Mouse (Mus musculus) testis, adult 2 months (tissue): ENCODE measurements at regions not wholly inside any gene's neighbourhood (a gene's known extent, or its start where the extent isn't known, plus 50 kb on each side); places are given as distances from the start of the nearest gene placed in this dataset.

Experiments
- H3K27ac ChIP-seq: fragments of 200-500 bp; 2 replicates; pipeline ENCODE4 v1.5.1; 2012; ENCODE audit warnings: low read depth, low read length; ENCODE audit not compliant: control insufficient read depth, insufficient read depth
- H3K27me3 ChIP-seq: fragments of 200-500 bp; 2 replicates; pipeline ENCODE4 v1.6.1; 2012; ENCODE audit warnings: mild to moderate bottlenecking, low read length, moderate library complexity; ENCODE audit not compliant: control insufficient read depth, insufficient read depth
- H3K36me3 ChIP-seq: fragments of 200-500 bp; 2 replicates; pipeline ENCODE4 v1.6.1; 2012; ENCODE audit warnings: mild to moderate bottlenecking, low read length; ENCODE audit not compliant: control insufficient read depth, insufficient read depth
- H3K4me1 ChIP-seq: fragments of 200-500 bp; 2 replicates; pipeline ENCODE4 v1.6.1; 2012; ENCODE audit warnings: low read length; ENCODE audit not compliant: control insufficient read depth, insufficient read depth
- H3K4me3 ChIP-seq: fragments of 200-500 bp; 2 replicates; pipeline ENCODE4 v1.5.1; 2012; ENCODE audit warnings: low read depth, mild to moderate bottlenecking, low read length, moderate library complexity, mixed read lengths; ENCODE audit not compliant: control insufficient read depth
- CTCF ChIP-seq: fragments of 200-500 bp; IDR thresholded peaks from 2 replicates; pipeline ENCODE4 v1.5.1; 2012; ENCODE audit warnings: low read depth, mild to moderate bottlenecking, inconsistent platforms, low read length, moderate library complexity; ENCODE audit not compliant: control insufficient read depth, insufficient read depth, insufficient replicate concordance
- POLR2A ChIP-seq: fragments of 200-500 bp; IDR thresholded peaks from 2 replicates; pipeline ENCODE4 v1.6.1; 2012; ENCODE audit warnings: low read depth, mild to moderate bottlenecking, inconsistent platforms, low read length, moderate library complexity; ENCODE audit not compliant: control insufficient read depth

GRCm38 (mm10) chr5:33535145-33536010 lies 94.1 kb downstream of the Fam53a start:
- Histone ChIP-seq H3K36me3 (no peaks in the 10 kb centered on the region), H3K27ac (no peak overlapping the region), H3K4me3 (no peak overlapping the region), H3K4me1 (peaks cover 5% of the 10 kb centered on the region; the same call in 1 of the 2 replicates), H3K27me3 (no peaks in the 10 kb centered on the region)
- TF ChIP-seq POLR2A (no peak), CTCF (no peak)

GRCm38 (mm10) chr5:33534345-33534744 lies 95.1 kb downstream of the Fam53a start:
- H3K27ac ChIP-seq: no peak overlapping the region
- no peaks in the 10 kb centered on the region for H3K36me3 ChIP-seq
- TF ChIP-seq POLR2A: no peak
- no peak for TF ChIP-seq CTCF
- H3K4me3 ChIP-seq: no peak overlapping the region
- peaks cover 6% of the 10 kb centered on the region; the same call in 1 of the 2 replicates for H3K4me1 ChIP-seq
- no peaks in the 10 kb centered on the region for H3K27me3 ChIP-seq

DNA sequence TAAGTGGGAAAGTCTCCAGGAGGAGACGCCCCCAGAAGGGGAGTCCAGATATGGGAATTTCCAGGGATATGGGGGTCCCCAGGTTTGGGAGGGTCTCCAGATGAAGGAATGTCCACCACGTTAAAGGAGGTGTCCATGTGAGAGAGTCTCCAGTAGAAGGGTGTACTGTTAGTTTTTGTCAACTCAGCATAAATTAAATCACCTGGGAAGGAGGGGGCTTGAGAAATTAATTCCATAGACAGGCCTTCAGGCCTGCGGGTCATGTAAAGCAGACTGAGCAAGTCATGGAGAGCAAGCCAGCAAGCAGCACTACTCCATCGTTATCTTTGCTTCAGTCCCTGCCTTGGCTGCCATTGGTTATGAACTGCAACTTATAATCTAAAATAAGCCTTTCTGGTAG lies 96.2 kb downstream of the Fam53a start:
- no peaks in the 10 kb centered on the region for H3K27me3 ChIP-seq

DNA sequence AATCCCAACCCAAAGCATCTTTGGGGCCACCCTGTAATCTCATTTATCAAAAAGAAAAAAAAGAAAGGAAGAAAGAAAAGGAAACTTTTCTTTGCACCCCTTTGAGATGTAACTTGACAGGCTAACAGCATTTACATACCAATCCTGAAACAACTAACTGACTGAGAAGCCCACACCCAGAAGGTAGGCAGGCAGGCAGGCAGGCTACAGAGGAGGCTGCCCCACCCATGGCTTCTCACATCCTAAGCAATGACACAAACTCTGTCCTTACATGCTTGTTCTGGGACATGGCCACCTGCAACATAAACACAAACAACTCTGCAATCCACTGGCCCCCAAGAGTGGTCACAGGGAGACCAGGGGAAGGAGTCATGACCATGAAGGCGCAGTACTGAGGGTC lies 97.5 kb upstream of the Nkx1-1 start:
- Histone ChIP-seq H3K27me3 (no peaks in the 10 kb centered on the region), H3K4me3 (no peak overlapping the region), H3K36me3 (no peaks in the 10 kb centered on the region), H3K4me1 (peaks cover 18% of the 10 kb centered on the region), H3K27ac (no peak overlapping the region)
- TF ChIP-seq CTCF: no peak
- TF ChIP-seq POLR2A: no peak

More for the DNA sequence above, 96.2 kb downstream of the Fam53a start:
- Histone ChIP-seq H3K27ac (no peak overlapping the region), H3K4me3 (no peak overlapping the region), H3K4me1 (peaks cover 7% of the 10 kb centered on the region; the same call in 1 of the 2 replicates), H3K36me3 (no peaks in the 10 kb centered on the region)
- TF ChIP-seq POLR2A (no peak), CTCF (no peak)

- H3K36me3 ChIP-seq: no peaks in the 10 kb centered on the region
- H3K27me3 ChIP-seq: no peaks in the 10 kb centered on the region
- TF ChIP-seq CTCF: no peak
- H3K4me1 ChIP-seq: peaks cover 18% of the 10 kb centered on the region
- no peak overlapping the region for H3K27ac ChIP-seq
- no peak overlapping the region for H3K4me3 ChIP-seq
Observed at GRCm38 (mm10) chr5:33529771-33530170, 96.0 kb upstream of the Nkx1-1 start.

DNA sequence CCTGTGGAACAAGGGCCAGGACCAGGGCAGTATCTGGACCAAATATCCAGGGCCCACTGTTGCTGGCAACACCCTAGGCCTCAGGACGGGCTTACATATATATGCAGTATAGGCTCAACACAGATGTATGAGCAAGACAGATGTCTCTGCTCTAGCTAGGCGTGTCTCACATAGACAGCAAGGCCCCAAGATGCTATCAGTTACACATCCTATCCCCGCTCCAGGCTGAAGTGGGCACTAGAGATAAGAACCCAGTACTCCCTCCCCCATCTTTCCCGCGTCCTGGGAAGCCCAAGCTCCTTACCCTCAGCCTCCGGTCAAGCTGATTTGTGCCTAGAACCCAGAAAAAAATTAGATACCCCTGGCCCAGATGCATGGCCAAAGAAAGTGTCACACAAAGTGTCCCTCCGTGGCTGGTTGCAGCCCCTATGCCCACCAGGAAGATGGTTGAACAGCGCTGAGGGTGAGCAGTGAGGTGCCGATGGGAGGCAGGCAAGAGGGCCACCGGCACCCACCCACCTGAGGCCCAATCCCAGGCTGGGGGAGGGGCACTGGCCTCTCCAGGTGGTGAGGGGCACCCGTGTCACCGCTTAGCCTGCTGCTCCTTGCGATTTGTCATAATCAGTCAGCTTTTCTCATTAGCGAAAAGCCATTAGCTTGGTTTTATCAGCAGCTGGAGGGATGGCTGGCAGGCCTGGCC lies 95.3 kb upstream of the Nkx1-1 start:
- no peak overlapping the region for H3K27ac ChIP-seq
- TF ChIP-seq CTCF (no peak), POLR2A (no peak)
- H3K4me3 ChIP-seq: no peak overlapping the region

DNA sequence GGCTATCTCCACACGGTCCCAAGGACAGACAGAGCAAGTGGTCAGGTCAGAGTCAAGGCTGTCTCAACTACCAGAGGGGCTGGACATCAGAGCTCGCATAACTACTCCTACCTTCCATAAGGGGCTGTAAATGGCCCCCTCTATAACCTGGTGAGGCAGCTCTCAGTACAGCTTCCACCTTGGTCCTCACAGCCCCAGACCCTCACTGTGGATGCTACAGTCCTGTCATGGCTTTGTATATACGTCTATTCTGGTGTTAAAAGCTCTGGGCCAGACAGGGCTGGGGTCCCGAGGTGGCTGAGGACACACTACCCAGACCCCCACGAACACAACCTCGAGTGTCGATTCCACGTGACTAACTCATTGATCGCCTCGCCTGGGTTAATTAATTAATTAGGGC lies 94.0 kb upstream of the Nkx1-1 start:
- H3K4me1 ChIP-seq: peaks cover 13% of the 10 kb centered on the region
- H3K27me3 ChIP-seq: no peaks in the 10 kb centered on the region
- no peaks in the 10 kb centered on the region for H3K36me3 ChIP-seq

More for the DNA sequence above, 95.3 kb upstream of the Nkx1-1 start:
- Histone ChIP-seq H3K27me3 (no peaks in the 10 kb centered on the region), H3K36me3 (no peaks in the 10 kb centered on the region), H3K4me1 (peaks cover 16% of the 10 kb centered on the region)

More for the DNA sequence above, 94.0 kb upstream of the Nkx1-1 start:
- no peak overlapping the region for H3K4me3 ChIP-seq
- no peak overlapping the region for H3K27ac ChIP-seq
- TF ChIP-seq POLR2A (no peak), CTCF (no peak)
